Mouse (Mus musculus) embryonic facial prominence, embryonic 13.5 days (tissue): ENCODE data around the gene Cplane1. TPM values are rescaled to one million over a fixed set of nuclear protein-coding genes. Genes with fewer than 3 reads are reported as not detected.

Experiments used
- ATAC-seq: fragments of 200-750 bp; cut with Nextera tagmentation; 2 replicates; pipeline ENCODE4 v1.8.0; 2017; ENCODE audit warnings: low read depth; ENCODE audit not compliant: insufficient number of reproducible peaks, insufficient read depth, low FRiP score, low TSS enrichment
- H3K27ac ChIP-seq: fragments of 300-500 bp; sonication (generic); 2 replicates; pipeline ENCODE4 v1.5.1; 2015; ENCODE audit warnings: moderate library complexity, mild to moderate bottlenecking, inconsistent platforms
- H3K27me3 ChIP-seq: fragments of 300-500 bp; sonication (generic); 2 replicates; pipeline ENCODE4 v1.6.1; 2015; ENCODE audit warnings: mild to moderate bottlenecking, inconsistent platforms
- H3K36me3 ChIP-seq: fragments of 300-500 bp; sonication (generic); 2 replicates; pipeline ENCODE4 v1.6.1; 2015; ENCODE audit warnings: mild to moderate bottlenecking, inconsistent platforms
- H3K4me1 ChIP-seq: fragments of 300-500 bp; sonication (generic); 2 replicates; pipeline ENCODE4 v1.6.1; 2015; ENCODE audit warnings: inconsistent platforms
- H3K4me2 ChIP-seq: fragments of 300-500 bp; sonication (generic); 2 replicates; pipeline ENCODE4 v1.6.1; 2015; ENCODE audit warnings: moderate library complexity, mild to moderate bottlenecking, inconsistent platforms
- H3K4me3 ChIP-seq: fragments of 300-500 bp; sonication (generic); 2 replicates; pipeline ENCODE4 v1.5.1; 2015; ENCODE audit warnings: mild to moderate bottlenecking, inconsistent platforms
- H3K9ac ChIP-seq: fragments of 300-500 bp; sonication (generic); 2 replicates; pipeline ENCODE4 v1.6.1; 2015; ENCODE audit warnings: mild to moderate bottlenecking, inconsistent platforms
- H3K9me3 ChIP-seq: fragments of 300-500 bp; sonication (generic); 2 replicates; pipeline ENCODE4 v1.6.1; 2016; ENCODE audit warnings: inconsistent platforms
- WGBS: fragments of 180-500 bp; shearing (Covaris S2); methylation state at CpG from one replicate; pipeline ENCODE4 v1.1.7; 2015; ENCODE audit warnings: mixed read lengths; 5-methylcytosine and 5-hydroxymethylcytosine counted together
- polyA plus RNA-seq: library from polyadenylated mRNA; unstranded; fragments of >200 nt; fragmentation: Nextera tagmentation; extraction: Ambion mirVana; gene quantifications from 2 replicates; pipeline ENCODE4 v1.2.1, GENCODE M21; 2015

Cplane1 gene
- polyA plus RNA-seq, 1 experiment from 2014 or later = 16.0 TPM

- no peak overlapping the region for H3K27ac ChIP-seq
- 92% methylated on average over 10 of the region's 10 CpGs for WGBS
- H3K9me3 ChIP-seq = no peaks in the 10 kb centered on the region
- no peaks in the 10 kb centered on the region for H3K4me1 ChIP-seq
- H3K4me3 ChIP-seq = no peak overlapping the region
- no peak for ATAC-seq
- H3K36me3 ChIP-seq = peaks cover 80% of the 10 kb centered on the region
- no peak overlapping the region for H3K4me2 ChIP-seq
- no peak overlapping the region for H3K9ac ChIP-seq
- no peaks in the 10 kb centered on the region for H3K27me3 ChIP-seq
Observed at GRCm38 (mm10) chr15:8302944-8303343, 134.0 kb downstream of the Cplane1 start.

GRCm38 (mm10) chr15:8305474-8305873, 136.6 kb downstream of the Cplane1 start:
- no peak for ATAC-seq
- Histone ChIP-seq H3K4me1 (no peaks in the 10 kb centered on the region), H3K4me3 (no peak overlapping the region), H3K9ac (no peak overlapping the region), H3K36me3 (peaks cover 61% of the 10 kb centered on the region), H3K27me3 (no peaks in the 10 kb centered on the region), H3K27ac (no peak overlapping the region), H3K9me3 (no peaks in the 10 kb centered on the region), H3K4me2 (no peak overlapping the region)
- 93% methylated on average over 1 of the region's 1 CpGs for WGBS

GRCm38 (mm10) chr15:8317381-8317780, 148.5 kb downstream of the Cplane1 start:
- 68% methylated on average over 4 of the region's 4 CpGs for WGBS

GRCm38 (mm10) chr15:8319191-8319590, 150.3 kb downstream of the Cplane1 start:
- H3K4me1 ChIP-seq = no peaks in the 10 kb centered on the region
- H3K27me3 ChIP-seq = no peaks in the 10 kb centered on the region
- 95% methylated on average over 5 of the region's 5 CpGs for WGBS
- H3K9ac ChIP-seq = no peak overlapping the region
- H3K9me3 ChIP-seq = no peaks in the 10 kb centered on the region
- H3K4me2 ChIP-seq = no peak overlapping the region
- H3K4me3 ChIP-seq = no peak overlapping the region
- no peak overlapping the region for H3K27ac ChIP-seq
- peaks cover 52% of the 10 kb centered on the region for H3K36me3 ChIP-seq
- ATAC-seq = no peak

More at GRCm38 (mm10) chr15:8317381-8317780, 148.5 kb downstream of the Cplane1 start:
- no peak overlapping the region for H3K27ac ChIP-seq
- no peak overlapping the region for H3K4me2 ChIP-seq
- H3K9ac ChIP-seq = no peak overlapping the region
- H3K4me1 ChIP-seq = no peaks in the 10 kb centered on the region
- H3K4me3 ChIP-seq = no peak overlapping the region
- no peaks in the 10 kb centered on the region for H3K9me3 ChIP-seq
- peaks cover 52% of the 10 kb centered on the region for H3K36me3 ChIP-seq
- no peak for ATAC-seq
- no peaks in the 10 kb centered on the region for H3K27me3 ChIP-seq

Other genes with a start within 250 kb of the Cplane1 start
- 64.6 and 65.9 TPM in 2 replicates for gene Wdr70, start 69.9 kb upstream of the Cplane1 start, polyA plus RNA-seq
- gene Nup155, start 59.8 kb upstream of the Cplane1 start, polyA plus RNA-seq = 15.9 and 20.2 TPM in 2 replicates